7 mouse cellular contexts compared by ENCODE assay signal in the genomic region with DNA sequence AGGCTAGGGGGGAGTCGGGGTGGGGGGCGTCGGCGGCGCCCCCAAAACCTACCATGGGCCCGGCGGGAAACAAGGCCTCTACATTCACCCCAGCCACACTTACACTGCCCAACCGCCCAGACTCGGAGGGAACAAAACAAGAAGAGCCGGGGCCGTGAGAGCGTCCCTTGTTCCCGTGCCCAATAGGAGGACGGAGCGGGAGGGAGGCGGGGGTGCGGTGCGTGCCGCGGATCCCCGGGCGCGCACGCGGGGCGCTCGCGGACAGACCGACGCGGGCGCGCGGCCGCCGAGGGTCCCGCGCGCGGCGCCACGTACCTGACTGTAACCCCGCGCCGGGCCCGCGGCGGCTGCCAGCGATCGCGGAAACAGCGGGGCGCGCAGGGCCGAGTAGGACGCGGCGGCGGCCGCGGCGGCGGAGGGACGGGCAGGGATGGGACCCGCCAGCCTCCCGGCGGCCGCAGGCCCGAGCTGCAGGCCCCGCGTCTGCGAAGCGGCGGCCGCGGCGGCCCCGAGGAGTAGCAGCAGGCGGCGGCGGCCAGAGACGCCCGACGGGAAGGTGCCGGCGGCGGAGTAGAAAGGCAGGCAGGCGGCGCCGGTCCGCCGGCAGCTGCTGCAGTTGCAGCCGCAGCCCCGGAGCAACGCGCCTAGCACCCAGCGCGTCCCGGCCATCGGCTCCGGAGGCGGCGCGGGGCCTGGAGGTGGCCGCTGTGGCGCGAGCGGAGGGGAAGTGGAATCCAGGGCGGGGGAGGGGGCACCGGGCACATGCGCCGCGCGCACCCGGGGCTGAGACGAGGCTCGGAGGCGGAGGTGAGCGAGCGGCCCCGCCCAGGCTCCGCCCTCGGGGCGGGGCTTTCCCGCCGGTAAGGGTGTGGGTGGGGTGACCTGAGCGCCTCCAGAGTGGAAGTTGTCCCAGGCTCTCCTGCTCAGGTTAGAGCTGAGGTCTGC. TPM values are rescaled to one million over a fixed set of nuclear protein-coding genes. Genes with fewer than 3 reads are reported as not detected.
A peak's percentile ranks its signal among the peaks of the same experiment; 100 is the strongest.
DNase-seq lines count a peak whose midpoint lies in the region; ATAC-seq and TF ChIP-seq lines count a peak whose summit lies in the region.

Gene Grsf1, minus strand, starts transcription at position 729 of the 945 bp plus-strand sequence.

- TF ChIP-seq CTCF in kidney, adult 2 months (conservative IDR thresholded peaks at IDR 0.05; ENCODE audit: insufficient read depth, insufficient read length, low read depth, low read length) = no peak
- TF ChIP-seq CTCF in spleen, adult 2 months (IDR thresholded peaks at IDR 0.05; ENCODE audit: extremely low read depth, insufficient read depth, insufficient read length, insufficient replicate concordance) = no peak

- peak within 1 kb of the TSS; percentile 94 for H3K27ac ChIP-seq in embryonic facial prominence, embryonic 11.5 days (replicated peaks; ENCODE audit: low read depth, low read length)
- peak within 1 kb of the TSS; percentile 61 for H3K27ac ChIP-seq in kidney, adult 2 months (ENCODE audit: insufficient read depth, low read depth, low read length)
- peak within 1 kb of the TSS; percentile 98 for H3K27ac ChIP-seq in limb, embryonic 12.5 days
- peak within 1 kb of the TSS; percentile 94 for H3K27ac ChIP-seq in midbrain, embryonic 15.5 days
- H3K27ac ChIP-seq in spleen, adult 2 months (ENCODE audit: insufficient read depth, low read length) = peak within 1 kb of the TSS; percentile 81

- H3K9ac ChIP-seq in embryonic facial prominence, embryonic 11.5 days (replicated peaks; ENCODE audit: low read length) = peak within 1 kb of the TSS; percentile 99
- peak within 1 kb of the TSS; percentile 98 for H3K9ac ChIP-seq in limb, embryonic 12.5 days (replicated peaks)
- H3K9ac ChIP-seq in midbrain, embryonic 15.5 days = peak within 1 kb of the TSS; percentile 94

- H3K4me2 ChIP-seq in embryonic facial prominence, embryonic 11.5 days (ENCODE audit: low read depth, low read length) = peak within 1 kb of the TSS; percentile 87
- peak within 1 kb of the TSS; percentile 81 for H3K4me2 ChIP-seq in limb, embryonic 12.5 days
- H3K4me2 ChIP-seq in midbrain, embryonic 15.5 days = peak within 1 kb of the TSS; percentile 80

- H3K4me3 ChIP-seq in embryonic facial prominence, embryonic 11.5 days (ENCODE audit: low read depth, low read length) = peak within 1 kb of the TSS; percentile 96
- H3K4me3 ChIP-seq in kidney, adult 2 months (ENCODE audit: insufficient read depth, low read depth, low read length) = peak within 1 kb of the TSS; percentile 60
- H3K4me3 ChIP-seq in limb, embryonic 12.5 days (replicated peaks) = peak within 1 kb of the TSS; percentile 97
- H3K4me3 ChIP-seq in midbrain, embryonic 15.5 days = peak within 1 kb of the TSS; percentile 79
- H3K4me3 ChIP-seq in spleen, adult 2 months (ENCODE audit: extremely low read depth, insufficient read depth, insufficient read length) = peak within 1 kb of the TSS; percentile 86

- under 1% methylated on average over 94 of the region's 127 CpGs for WGBS in embryonic facial prominence, embryonic 11.5 days
- under 1% methylated on average over 126 of the region's 127 CpGs for WGBS in kidney, adult 2 months
- under 1% methylated on average over 125 of the region's 127 CpGs for WGBS in limb, embryonic 12.5 days
- under 1% methylated on average over 85 of the region's 127 CpGs for WGBS in midbrain, embryonic 15.5 days
- under 1% methylated on average over 109 of the region's 127 CpGs for WGBS in spleen, adult 2 months

- H3K36me3 ChIP-seq in embryonic facial prominence, embryonic 11.5 days (replicated peaks; ENCODE audit: control insufficient read depth, insufficient read depth, low read depth, low read length) = no peaks in the 10 kb centered on the region; the same call in 1 of the 2 replicates
- H3K36me3 ChIP-seq in kidney, adult 2 months (ENCODE audit: control insufficient read depth, insufficient read depth, low read length) = peaks cover 1% of the 10 kb centered on the region
- peaks cover 25% of the 10 kb centered on the region for H3K36me3 ChIP-seq in limb, embryonic 12.5 days
- H3K36me3 ChIP-seq in midbrain, embryonic 15.5 days (replicated peaks) = 0 out of 2 replicates have a peak, but pooled peaks cover 4% of the 10 kb centered on the region
- no peaks in the 10 kb centered on the region; the same call in 1 of the 2 replicates for H3K36me3 ChIP-seq in spleen, adult 2 months (ENCODE audit: control insufficient read depth, insufficient read depth, low read length)

- no peaks in the 10 kb centered on the region for H3K27me3 ChIP-seq in embryonic facial prominence, embryonic 11.5 days (ENCODE audit: control insufficient read depth, insufficient read depth, low read length)
- H3K27me3 ChIP-seq in kidney, adult 2 months (replicated peaks; ENCODE audit: control insufficient read depth, insufficient read depth, low read length) = no peaks in the 10 kb centered on the region
- H3K27me3 ChIP-seq in limb, embryonic 12.5 days = no peaks in the 10 kb centered on the region
- no peaks in the 10 kb centered on the region for H3K27me3 ChIP-seq in midbrain, embryonic 15.5 days (replicated peaks)
- H3K27me3 ChIP-seq in spleen, adult 2 months (ENCODE audit: control insufficient read depth, insufficient read depth, low read length) = no peaks in the 10 kb centered on the region

- H3K9me3 ChIP-seq in embryonic facial prominence, embryonic 11.5 days (replicated peaks; ENCODE audit: control insufficient read depth, low read length) = no peaks in the 10 kb centered on the region
- no peaks in the 10 kb centered on the region for H3K9me3 ChIP-seq in limb, embryonic 12.5 days
- H3K9me3 ChIP-seq in midbrain, embryonic 15.5 days = no peaks in the 10 kb centered on the region

- DNase-seq in adrenal gland, postnatal 14 days = peak; percentile 97
- peak; percentile 94 for DNase-seq in embryonic facial prominence, embryonic 11.5 days (ENCODE audit: low spot score)
- peak; percentile 99 for DNase-seq in heart, adult 11 months
- peak; percentile 97 for DNase-seq in kidney, adult 2 months
- peak; percentile 68 to 90 for DNase-seq in spleen, adult 2 months (ENCODE audit: low read depth in 1 of 2, low spot score in 2 of 2)

- TF ChIP-seq POLR2A in kidney, adult 2 months (IDR thresholded peaks at IDR 0.05; ENCODE audit: low read depth, low read length) = peak; percentile 29
- TF ChIP-seq POLR2A in spleen, adult 2 months (IDR thresholded peaks at IDR 0.05; ENCODE audit: low read depth, low read length) = peak; percentile 48

- no peaks in the 10 kb centered on the region for H3K4me1 ChIP-seq in embryonic facial prominence, embryonic 11.5 days (ENCODE audit: control insufficient read depth, insufficient read depth, low read length)
- H3K4me1 ChIP-seq in kidney, adult 2 months (ENCODE audit: control insufficient read depth, insufficient read depth, low read length) = peaks cover 8% of the 10 kb centered on the region
- peaks cover 34% of the 10 kb centered on the region for H3K4me1 ChIP-seq in limb, embryonic 12.5 days (replicated peaks)
- H3K4me1 ChIP-seq in midbrain, embryonic 15.5 days = peaks cover 25% of the 10 kb centered on the region
- no peaks in the 10 kb centered on the region; the same call in 1 of the 2 replicates for H3K4me1 ChIP-seq in spleen, adult 2 months (ENCODE audit: control insufficient read depth, insufficient read depth, insufficient read length)

- ATAC-seq in embryonic facial prominence, embryonic 11.5 days (replicated peaks; ENCODE audit: insufficient number of reproducible peaks, low FRiP score, low TSS enrichment, low read depth) = peak; percentile 94
- ATAC-seq in limb, embryonic 12.5 days (ENCODE audit: insufficient number of reproducible peaks, insufficient read depth, low FRiP score, low TSS enrichment, low read depth) = peak; percentile 89
- peak; percentile 93 for ATAC-seq in midbrain, embryonic 15.5 days (replicated peaks)

RNA-seq across cellular contexts. Expression of gene Grsf1, which starts in this region (rescaled TPM):
- 151 and 153 TPM in 2 replicates for total RNA-seq in adrenal gland, postnatal 14 days (2021)
- polyA plus RNA-seq in embryonic facial prominence, embryonic 11.5 days (2014; fragmentation: Nextera tagmentation; extraction: Ambion mirVana) = 82.0 and 91.0 TPM in 2 replicates
- 58.4 and 60.7 TPM in 2 replicates for polyA plus RNA-seq in kidney, adult 2 months (2012; rRNA removed)
- polyA plus RNA-seq in limb, embryonic 12.5 days (2016; fragmentation: Nextera tagmentation; extraction: Ambion mirVana) = 67.6 and 71.5 TPM in 2 replicates
- 57.7 and 63.6 TPM in 2 replicates for polyA plus RNA-seq in midbrain, embryonic 15.5 days (2015; fragmentation: Nextera tagmentation; extraction: Ambion mirVana)
- polyA plus RNA-seq in spleen, adult 2 months (2012; rRNA removed) = 12.0 and 18.6 TPM in 2 replicates

Comparison
In these comparisons a context has a peak if more than half of its experiments do, and no peak if none do; other contexts are left out.
1. Peak in every context shown above with its lines: DNase-seq, ATAC-seq, H3K4me3 ChIP-seq and H3K27ac ChIP-seq.